Mouse (Mus musculus): Measurements from ENCODE around the gene Als2. TPM values are rescaled to one million over a fixed set of nuclear protein-coding genes. Genes with fewer than 3 reads are reported as not detected.

The Als2 gene
- polyA plus RNA-seq, 1 experiment from 2014 or later, result 5.0 TPM

- 63% methylated on average over 7 of the region's 7 CpGs for WGBS
- no peak for ATAC-seq (replicated peaks; ENCODE audit: insufficient number of reproducible peaks, insufficient read depth, low FRiP score, low read depth)
- H3K27me3 ChIP-seq, result 0 out of 2 replicates have a peak, but pooled peaks cover 6% of the 10 kb centered on the region
- no peak overlapping the region for H3K4me3 ChIP-seq
- H3K36me3 ChIP-seq, result no peaks in the 10 kb centered on the region
- H3K4me2 ChIP-seq, result no peak overlapping the region
- no peaks in the 10 kb centered on the region for H3K9me3 ChIP-seq (replicated peaks)
- H3K4me1 ChIP-seq (replicated peaks), result peaks cover 1% of the 10 kb centered on the region; the same call in 1 of the 2 replicates
- no peak overlapping the region for H3K9ac ChIP-seq
- H3K27ac ChIP-seq, result no peak overlapping the region
These were observed 108.2 kb downstream of the Als2 start for GRCm38 (mm10) chr1:59128879-59129278.

GRCm38 (mm10) chr1:59125558-59125957 is 111.5 kb downstream of the Als2 start:
- no peak overlapping the region for H3K4me2 ChIP-seq
- H3K4me1 ChIP-seq (replicated peaks), result 0 out of 2 replicates have a peak, but pooled peaks cover under 1% of the 10 kb centered on the region
- 59% methylated on average over 5 of the region's 5 CpGs for WGBS
- no peak overlapping the region for H3K9ac ChIP-seq
- no peaks in the 10 kb centered on the region for H3K36me3 ChIP-seq
- H3K9me3 ChIP-seq (replicated peaks), result no peaks in the 10 kb centered on the region
- no peak overlapping the region for H3K27ac ChIP-seq
- no peak overlapping the region for H3K4me3 ChIP-seq
- 0 out of 2 replicates have a peak, but pooled peaks cover 6% of the 10 kb centered on the region for H3K27me3 ChIP-seq
- ATAC-seq (replicated peaks; ENCODE audit: insufficient number of reproducible peaks, insufficient read depth, low FRiP score, low read depth), result no peak

- ATAC-seq (replicated peaks; ENCODE audit: insufficient number of reproducible peaks, insufficient read depth, low FRiP score, low read depth), result peak; percentile 98
- no peaks in the 10 kb centered on the region for H3K36me3 ChIP-seq
- under 1% methylated on average over 74 of the region's 74 CpGs for WGBS
- peak within 1 kb of the TSS; percentile 87 for H3K4me3 ChIP-seq
- H3K9ac ChIP-seq, result peak within 1 kb of the TSS; percentile 77
- H3K27me3 ChIP-seq, result no peaks in the 10 kb centered on the region
- H3K4me1 ChIP-seq (replicated peaks), result peaks cover 5% of the 10 kb centered on the region
- H3K9me3 ChIP-seq (replicated peaks), result no peaks in the 10 kb centered on the region
- H3K4me2 ChIP-seq, result peak within 1 kb of the TSS; percentile 95
- H3K27ac ChIP-seq, result peak within 1 kb of the TSS; percentile 75
These were observed 117.1 kb downstream of the Als2 start, which contains the start of gene Tmem237 for GRCm38 (mm10) chr1:59119720-59120457. TSS of gene Tmem237 (minus strand) at chr1:59120408.

Other genes with a start within 250 kb of the Als2 start
- gene C2cd6, start 142.3 kb downstream of the Als2 start, polyA plus RNA-seq (2015; fragmentation: Nextera tagmentation; extraction: Ambion mirVana), result not detected in 2 replicates
- gene Tmem237, start 116.8 kb downstream of the Als2 start, polyA plus RNA-seq (2015; fragmentation: Nextera tagmentation; extraction: Ambion mirVana), result 12.5 and 14.5 TPM in 2 replicates
- gene Mpp4, start 73.8 kb downstream of the Als2 start, polyA plus RNA-seq (2015; fragmentation: Nextera tagmentation; extraction: Ambion mirVana), result 0.42 and 0.52 TPM in 2 replicates
- 0.32 and 0.57 TPM in 2 replicates for gene Cdk15, start 19.7 kb upstream of the Als2 start, polyA plus RNA-seq (2015; fragmentation: Nextera tagmentation; extraction: Ambion mirVana)
- 3.0 and 4.5 TPM in 2 replicates for gene Fzd7, start 245.2 kb upstream of the Als2 start, polyA plus RNA-seq (2015; fragmentation: Nextera tagmentation; extraction: Ambion mirVana)

Data from heart, embryonic 15.5 days (tissue).